Mouse (Mus musculus) cerebellum, adult 2 months (tissue): Measurements from ENCODE around the gene Irgq.
"Not testable (repeated sequence)": the region's sequence is repeated elsewhere in the genome, so short reads cannot be mapped to it uniquely, and the experiment has no call there.

Experiments
- CTCF ChIP-seq: fragments of 200-500 bp; IDR thresholded peaks from 2 replicates; pipeline ENCODE4 v1.5.1; 2011; ENCODE audit warnings: low read depth, mild to moderate bottlenecking, control low read depth, low read length, moderate library complexity, borderline replicate concordance; ENCODE audit not compliant: insufficient read depth
- POLR2A ChIP-seq: fragments of 200-500 bp; IDR thresholded peaks from 2 replicates; pipeline ENCODE4 v1.6.1; 2011; ENCODE audit warnings: low read length, control low read depth, borderline replicate concordance; ENCODE audit not compliant: insufficient read depth

- not testable (repeated sequence) for TF ChIP-seq POLR2A, CTCF
Observed at GRCm38 (mm10) chr7:24483291-24483690, 47.2 kb upstream of the Irgq start.
